Mouse (Mus musculus) E14TG2a.4 (cell line): ENCODE results near the gene Ndufa5.

ENCODE experiments used
- CTCF ChIP-seq: conservative IDR thresholded peaks from 2 replicates; pipeline ENCODE4 v1.5.1; 2014; ENCODE audit warnings: low read length
- NANOG ChIP-seq: IDR thresholded peaks from 2 replicates; pipeline ENCODE4 v1.6.1; 2014; ENCODE audit warnings: borderline replicate concordance, low read length, mixed read lengths

GRCm38 (mm10) chr6:24504141-24504540, 23.7 kb downstream of the Ndufa5 start:
- TF ChIP-seq CTCF = no peak
- TF ChIP-seq NANOG = no peak
